Mouse (Mus musculus): ENCODE measurements around the gene Nes. TPM values are rescaled to one million over a fixed set of nuclear protein-coding genes. Genes with fewer than 3 reads are reported as not detected.

Gene Nes
- polyA plus RNA-seq, 1 experiment from 2014 or later, result 42.0 TPM

GRCm38 (mm10) chr3:87973593-87974380 is 2.9 kb downstream of the Nes start:
- no peak for ATAC-seq (ENCODE audit: insufficient number of reproducible peaks, insufficient read depth, low FRiP score, low TSS enrichment)
- peaks cover 47% of the 10 kb centered on the region for H3K4me1 ChIP-seq
- H3K27ac ChIP-seq, result peak overlapping the region; percentile 24; the same call in 1 of the 2 replicates
- 0 out of 2 replicates have a peak, but pooled peaks cover 6% of the 10 kb centered on the region for H3K36me3 ChIP-seq
- peak overlapping the region; percentile 53 for H3K4me3 ChIP-seq
- no peaks in the 10 kb centered on the region for H3K9me3 ChIP-seq
- 0 out of 2 replicates have a peak overlapping the region, but pooled peaks have one; percentile 71 for H3K9ac ChIP-seq
- H3K4me2 ChIP-seq (replicated peaks), result peak overlapping the region; percentile 96
- 26% methylated on average over 14 of the region's 14 CpGs for WGBS
- H3K27me3 ChIP-seq, result peaks cover 16% of the 10 kb centered on the region; the same call in 1 of the 2 replicates

- Histone ChIP-seq H3K27ac (peak overlapping the region; percentile 24), H3K4me2 (replicated peaks) (peak overlapping the region; percentile 96), H3K9ac (no peak overlapping the region; the same call in 1 of the 2 replicates), H3K36me3 (0 out of 2 replicates have a peak, but pooled peaks cover 6% of the 10 kb centered on the region), H3K9me3 (no peaks in the 10 kb centered on the region), H3K27me3 (peaks cover 16% of the 10 kb centered on the region; the same call in 1 of the 2 replicates), H3K4me1 (peaks cover 47% of the 10 kb centered on the region), H3K4me3 (0 out of 2 replicates have a peak overlapping the region, but pooled peaks have one; percentile 53)
- WGBS, result 15% methylated on average over 12 of the region's 12 CpGs
- no peak for ATAC-seq (ENCODE audit: insufficient number of reproducible peaks, insufficient read depth, low FRiP score, low TSS enrichment)
Measured at GRCm38 (mm10) chr3:87974381-87974987, 3.6 kb downstream of the Nes start.

- Histone ChIP-seq H3K4me1 (peaks cover 44% of the 10 kb centered on the region), H3K4me2 (replicated peaks) (no peak overlapping the region), H3K9me3 (no peaks in the 10 kb centered on the region), H3K27me3 (no peaks in the 10 kb centered on the region), H3K36me3 (0 out of 2 replicates have a peak, but pooled peaks cover 6% of the 10 kb centered on the region), H3K27ac (no peak overlapping the region), H3K4me3 (no peak overlapping the region), H3K9ac (no peak overlapping the region)
- WGBS, result 82% methylated on average over 5 of the region's 5 CpGs
- no peak for ATAC-seq (ENCODE audit: insufficient number of reproducible peaks, insufficient read depth, low FRiP score, low TSS enrichment)
Measured at GRCm38 (mm10) chr3:87979493-87979892, 8.6 kb downstream of the Nes start.

GRCm38 (mm10) chr3:87980085-87980484 is 9.2 kb downstream of the Nes start:
- H3K4me1 ChIP-seq, result peaks cover 43% of the 10 kb centered on the region
- H3K4me2 ChIP-seq (replicated peaks), result no peak overlapping the region
- 56% methylated on average over 3 of the region's 3 CpGs for WGBS
- no peaks in the 10 kb centered on the region for H3K9me3 ChIP-seq
- ATAC-seq (ENCODE audit: insufficient number of reproducible peaks, insufficient read depth, low FRiP score, low TSS enrichment), result no peak
- H3K36me3 ChIP-seq, result 0 out of 2 replicates have a peak, but pooled peaks cover 6% of the 10 kb centered on the region
- H3K27ac ChIP-seq, result no peak overlapping the region
- no peak overlapping the region for H3K9ac ChIP-seq
- no peaks in the 10 kb centered on the region for H3K27me3 ChIP-seq
- no peak overlapping the region for H3K4me3 ChIP-seq

- Histone ChIP-seq H3K27me3 (no peaks in the 10 kb centered on the region), H3K4me3 (no peak overlapping the region), H3K36me3 (0 out of 2 replicates have a peak, but pooled peaks cover 6% of the 10 kb centered on the region), H3K27ac (no peak overlapping the region), H3K4me1 (peaks cover 49% of the 10 kb centered on the region), H3K9ac (no peak overlapping the region), H3K4me2 (replicated peaks) (no peak overlapping the region), H3K9me3 (no peaks in the 10 kb centered on the region)
- ATAC-seq (ENCODE audit: insufficient number of reproducible peaks, insufficient read depth, low FRiP score, low TSS enrichment), result no peak
- WGBS, result 48% methylated on average over 5 of the region's 5 CpGs
Measured at GRCm38 (mm10) chr3:87980728-87981127, 9.8 kb downstream of the Nes start.

GRCm38 (mm10) chr3:87981214-87981760 is 10.4 kb downstream of the Nes start:
- Histone ChIP-seq H3K27me3 (no peaks in the 10 kb centered on the region), H3K27ac (0 out of 2 replicates have a peak overlapping the region, but pooled peaks have one; percentile 82), H3K36me3 (0 out of 2 replicates have a peak, but pooled peaks cover 6% of the 10 kb centered on the region), H3K4me1 (peaks cover 55% of the 10 kb centered on the region), H3K4me2 (replicated peaks) (no peak overlapping the region), H3K9me3 (no peaks in the 10 kb centered on the region), H3K4me3 (no peak overlapping the region), H3K9ac (no peak overlapping the region)
- ATAC-seq (ENCODE audit: insufficient number of reproducible peaks, insufficient read depth, low FRiP score, low TSS enrichment), result no peak
- 79% methylated on average over 6 of the region's 6 CpGs for WGBS

- H3K27me3 ChIP-seq, result no peaks in the 10 kb centered on the region
- H3K4me1 ChIP-seq, result peaks cover 61% of the 10 kb centered on the region
- no peak overlapping the region for H3K4me3 ChIP-seq
- no peaks in the 10 kb centered on the region for H3K9me3 ChIP-seq
- peak overlapping the region; percentile 82 for H3K27ac ChIP-seq
- 35% methylated on average over 12 of the region's 12 CpGs for WGBS
- no peak for ATAC-seq (ENCODE audit: insufficient number of reproducible peaks, insufficient read depth, low FRiP score, low TSS enrichment)
- H3K4me2 ChIP-seq (replicated peaks), result peak overlapping the region; percentile 42
- peak overlapping the region; percentile 20; the same call in 1 of the 2 replicates for H3K9ac ChIP-seq
- 0 out of 2 replicates have a peak, but pooled peaks cover under 1% of the 10 kb centered on the region for H3K36me3 ChIP-seq
Measured at GRCm38 (mm10) chr3:87981894-87982835, 11.3 kb downstream of the Nes start.

GRCm38 (mm10) chr3:87982836-87983601 is 12.1 kb downstream of the Nes start:
- H3K4me3 ChIP-seq, result 0 out of 2 replicates have a peak overlapping the region, but pooled peaks have one; percentile 9
- H3K27ac ChIP-seq, result peak overlapping the region; percentile 82
- H3K9ac ChIP-seq, result peak overlapping the region; percentile 20; the same call in 1 of the 2 replicates
- no peaks in the 10 kb centered on the region for H3K9me3 ChIP-seq
- WGBS, result 7% methylated on average over 13 of the region's 13 CpGs
- H3K4me1 ChIP-seq, result peaks cover 66% of the 10 kb centered on the region
- H3K4me2 ChIP-seq (replicated peaks), result peak overlapping the region; percentile 42
- no peak for ATAC-seq (ENCODE audit: insufficient number of reproducible peaks, insufficient read depth, low FRiP score, low TSS enrichment)
- H3K36me3 ChIP-seq, result no peaks in the 10 kb centered on the region
- no peaks in the 10 kb centered on the region for H3K27me3 ChIP-seq

- Histone ChIP-seq H3K36me3 (no peaks in the 10 kb centered on the region), H3K9ac (no peak overlapping the region), H3K4me3 (no peak overlapping the region), H3K4me2 (replicated peaks) (peak overlapping the region; percentile 42), H3K27ac (peak overlapping the region; percentile 82), H3K4me1 (peaks cover 72% of the 10 kb centered on the region), H3K27me3 (peaks cover 5% of the 10 kb centered on the region), H3K9me3 (no peaks in the 10 kb centered on the region)
- no peak for ATAC-seq (ENCODE audit: insufficient number of reproducible peaks, insufficient read depth, low FRiP score, low TSS enrichment)
- WGBS, result 52% methylated on average over 6 of the region's 6 CpGs
Measured at GRCm38 (mm10) chr3:87983627-87984026, 12.7 kb downstream of the Nes start.

GRCm38 (mm10) chr3:87984094-87984493 is 13.2 kb downstream of the Nes start:
- Histone ChIP-seq H3K4me3 (no peak overlapping the region), H3K36me3 (no peaks in the 10 kb centered on the region), H3K27ac (peak overlapping the region; percentile 82; the same call in 1 of the 2 replicates), H3K4me1 (peaks cover 72% of the 10 kb centered on the region), H3K4me2 (replicated peaks) (no peak overlapping the region; the same call in 1 of the 2 replicates), H3K27me3 (peaks cover 10% of the 10 kb centered on the region), H3K9ac (no peak overlapping the region), H3K9me3 (no peaks in the 10 kb centered on the region)
- WGBS, result 50% methylated on average over 3 of the region's 3 CpGs
- no peak for ATAC-seq (ENCODE audit: insufficient number of reproducible peaks, insufficient read depth, low FRiP score, low TSS enrichment)

Data from embryonic facial prominence, embryonic 12.5 days (tissue).